Mouse (Mus musculus) myocyte (in vitro differentiated cells): ENCODE results near the gene Dlg2.

Source experiments
- E2F4 ChIP-seq: IDR thresholded peaks from one replicate; pipeline ENCODE4 v1.6.1; 2011; ENCODE audit warnings: mild to moderate bottlenecking, control low read depth, moderate library complexity; ENCODE audit not compliant: insufficient read depth
- MAX ChIP-seq: IDR thresholded peaks from one replicate; pipeline ENCODE4 v1.6.1; 2011; ENCODE audit warnings: low read depth, mild to moderate bottlenecking, control low read depth
- MYOD1 ChIP-seq, 3 experiments: IDR thresholded peaks; one replicate each; pipeline ENCODE4 v1.6.1; 2011; ENCODE audit warnings: control low read depth in 2 of 3, low read depth in 2 of 3, mild to moderate bottlenecking in 2 of 3, moderate library complexity in 1 of 3; ENCODE audit not compliant: insufficient read length in 2 of 3, control insufficient read depth in 1 of 3
- POLR2A ChIP-seq: IDR thresholded peaks from one replicate; pipeline ENCODE4 v1.6.1; 2011; ENCODE audit warnings: low read depth, mild to moderate bottlenecking, control low read depth, moderate library complexity; ENCODE audit not compliant: insufficient read length
- POLR2AphosphoS2 ChIP-seq: IDR thresholded peaks from one replicate; pipeline ENCODE4 v1.6.1; 2011; ENCODE audit warnings: low read depth, control low read depth; ENCODE audit not compliant: insufficient read length
- REST ChIP-seq: IDR thresholded peaks from one replicate; pipeline ENCODE4 v1.6.1; 2011; ENCODE audit warnings: mild to moderate bottlenecking, control low read depth, moderate library complexity; ENCODE audit not compliant: insufficient read depth, insufficient read length
- TCF12 ChIP-seq: IDR thresholded peaks from one replicate; pipeline ENCODE4 v1.6.1; 2011; ENCODE audit warnings: mild to moderate bottlenecking, control low read depth; ENCODE audit not compliant: poor library complexity, insufficient read depth, severe bottlenecking
- USF1 ChIP-seq: IDR thresholded peaks from one replicate; pipeline ENCODE4 v1.6.1; 2011; ENCODE audit warnings: low read depth, mild to moderate bottlenecking, control low read depth, moderate library complexity

- TF ChIP-seq MAX (no peak), E2F4 (no peak), POLR2AphosphoS2 (no peak), TCF12 (no peak), REST (no peak), POLR2A (no peak), MYOD1 (IDR thresholded peaks at IDR 0.05; ENCODE audit: control insufficient read depth in 1 of 3, insufficient read length in 2 of 3, low read depth in 2 of 3) (no peak), USF1 (no peak)
Measured at GRCm38 (mm10) chr7:92327343-92327896, 1850.9 kb downstream of the Dlg2 start.
